Mouse (Mus musculus) kidney, embryonic 14.5 days (tissue): ENCODE data around the gene Rock2. TPM values are rescaled to one million over a fixed set of nuclear protein-coding genes. Genes with fewer than 3 reads are reported as not detected.

Experiments used
- ATAC-seq: fragments of 200-750 bp; cut with Nextera tagmentation; 2 replicates; pipeline ENCODE4 v1.8.0; 2017; ENCODE audit warnings: moderate number of reproducible peaks, mild to moderate bottlenecking, moderate TSS enrichment, moderate library complexity; ENCODE audit not compliant: low FRiP score, low TSS enrichment
- H3K27ac ChIP-seq: fragments of 300-500 bp; sonication (generic); 2 replicates; pipeline ENCODE4 v1.5.1; 2014; ENCODE audit warnings: low read depth, mild to moderate bottlenecking, low read length, moderate library complexity, mixed read lengths
- H3K27me3 ChIP-seq: fragments of 300-500 bp; sonication (generic); 2 replicates; pipeline ENCODE4 v1.6.1; 2014; ENCODE audit warnings: mild to moderate bottlenecking, low read length; ENCODE audit not compliant: control insufficient read depth, insufficient read depth
- H3K36me3 ChIP-seq: fragments of 300-500 bp; sonication (generic); 2 replicates; pipeline ENCODE4 v1.6.1; 2014; ENCODE audit warnings: low read length, mixed read lengths; ENCODE audit not compliant: control insufficient read depth, insufficient read depth
- H3K4me1 ChIP-seq: fragments of 300-500 bp; sonication (generic); 2 replicates; pipeline ENCODE4 v1.6.1; 2014; ENCODE audit warnings: low read length, mixed read lengths; ENCODE audit not compliant: control insufficient read depth, insufficient read depth
- H3K4me2 ChIP-seq: fragments of 300-500 bp; sonication (generic); replicated peaks from 2 replicates; pipeline ENCODE4 v1.6.1; 2014; ENCODE audit warnings: low read depth, mild to moderate bottlenecking, low read length
- H3K4me3 ChIP-seq: fragments of 300-500 bp; sonication (generic); 2 replicates; pipeline ENCODE4 v1.5.1; 2014; ENCODE audit warnings: mild to moderate bottlenecking, low read length
- H3K9ac ChIP-seq: fragments of 300-500 bp; sonication (generic); 2 replicates; pipeline ENCODE4 v1.6.1; 2014; ENCODE audit warnings: low read depth, mild to moderate bottlenecking, low read length, moderate library complexity
- H3K9me3 ChIP-seq: fragments of 300-500 bp; sonication (generic); 2 replicates; pipeline ENCODE4 v1.6.1; 2016; ENCODE audit warnings: low read length; ENCODE audit not compliant: control insufficient read depth
- WGBS: fragments of 180-500 bp; shearing (Covaris S2); extraction: QIAGEN DNeasy Blood & Tissue Kit; methylation state at CpG from one replicate; pipeline ENCODE4 v1.1.7; 2014; 5-methylcytosine and 5-hydroxymethylcytosine counted together
- polyA plus RNA-seq: library from polyadenylated mRNA; unstranded; fragments of >200 nt; fragmentation: Nextera tagmentation; extraction: Ambion mirVana; gene quantifications from 2 replicates; pipeline ENCODE4 v1.2.1, GENCODE M21; 2014

The Rock2 gene
- polyA plus RNA-seq, 1 experiment from 2014 or later = 22.3 TPM

GRCm38 (mm10) chr12:17033464-17033841 lies 138.8 kb downstream of the Rock2 start:
- 78% methylated on average over 9 of the region's 9 CpGs for whole genome bisulfite sequencing
- Histone ChIP-seq H3K27me3 (peaks cover 5% of the 10 kb centered on the region; the same call in 1 of the 2 replicates), H3K4me2 (no peak overlapping the region), H3K4me1 (no peaks in the 10 kb centered on the region), H3K4me3 (no peak overlapping the region), H3K9me3 (no peaks in the 10 kb centered on the region), H3K9ac (no peak overlapping the region), H3K36me3 (no peaks in the 10 kb centered on the region), H3K27ac (no peak overlapping the region)
- no peak for ATAC-seq

GRCm38 (mm10) chr12:17034671-17035070 lies 140.0 kb downstream of the Rock2 start:
- Histone ChIP-seq H3K36me3 (no peaks in the 10 kb centered on the region), H3K9me3 (no peaks in the 10 kb centered on the region), H3K27ac (no peak overlapping the region), H3K9ac (no peak overlapping the region), H3K4me2 (no peak overlapping the region), H3K4me3 (no peak overlapping the region), H3K4me1 (no peaks in the 10 kb centered on the region), H3K27me3 (peaks cover 5% of the 10 kb centered on the region; the same call in 1 of the 2 replicates)
- no peak for ATAC-seq
- WGBS = 52% methylated on average over 5 of the region's 5 CpGs

- no peak overlapping the region for H3K4me2 ChIP-seq
- H3K4me1 ChIP-seq = no peaks in the 10 kb centered on the region
- ATAC-seq = no peak
- 61% methylated on average over 2 of the region's 2 CpGs for WGBS
- no peaks in the 10 kb centered on the region for H3K36me3 ChIP-seq
- no peak overlapping the region for H3K4me3 ChIP-seq
- H3K27me3 ChIP-seq = peaks cover 4% of the 10 kb centered on the region; the same call in 1 of the 2 replicates
- H3K9me3 ChIP-seq = no peaks in the 10 kb centered on the region
- no peak overlapping the region for H3K9ac ChIP-seq
- no peak overlapping the region for H3K27ac ChIP-seq
These were observed 140.4 kb downstream of the Rock2 start for GRCm38 (mm10) chr12:17035128-17035527.

- Histone ChIP-seq H3K4me1 (no peaks in the 10 kb centered on the region), H3K9me3 (no peaks in the 10 kb centered on the region), H3K9ac (no peak overlapping the region), H3K4me3 (no peak overlapping the region), H3K27ac (no peak overlapping the region), H3K4me2 (no peak overlapping the region), H3K36me3 (no peaks in the 10 kb centered on the region), H3K27me3 (no peaks in the 10 kb centered on the region)
- WGBS = 42% methylated on average over 9 of the region's 9 CpGs
- ATAC-seq = no peak
These were observed 141.8 kb downstream of the Rock2 start for GRCm38 (mm10) chr12:17036532-17036931.

- no peak overlapping the region for H3K27ac ChIP-seq
- no peaks in the 10 kb centered on the region for H3K9me3 ChIP-seq
- H3K27me3 ChIP-seq = no peaks in the 10 kb centered on the region
- H3K4me2 ChIP-seq = no peak overlapping the region
- no peaks in the 10 kb centered on the region for H3K4me1 ChIP-seq
- H3K4me3 ChIP-seq = no peak overlapping the region
- ATAC-seq = no peak
- no peaks in the 10 kb centered on the region for H3K36me3 ChIP-seq
- H3K9ac ChIP-seq = no peak overlapping the region
- 70% methylated on average over 14 of the region's 14 CpGs for WGBS
These were observed 142.4 kb downstream of the Rock2 start for GRCm38 (mm10) chr12:17037053-17037610.

Other genes with a start within 250 kb of the Rock2 start
- 0.64 and 0.76 TPM in 2 replicates for gene Ntsr2, start 241.5 kb upstream of the Rock2 start, polyA plus RNA-seq
- 6.6 and 8.6 TPM in 2 replicates for gene Greb1, start 94.0 kb upstream of the Rock2 start, polyA plus RNA-seq
- 36.8 and 56.7 TPM in 2 replicates for gene E2f6, start 83.9 kb upstream of the Rock2 start, polyA plus RNA-seq
- gene Pqlc3, start 105.5 kb downstream of the Rock2 start, polyA plus RNA-seq = 2.5 and 3.0 TPM in 2 replicates
- gene 2410004P03Rik, start 116.8 kb downstream of the Rock2 start, polyA plus RNA-seq = 0.14 and 0.63 TPM in 2 replicates